Mouse (Mus musculus) activated CD4-positive, CD25-positive, alpha-beta regulatory T cell, adult 4 months (primary cell): ENCODE data around the gene Susd6. TPM values are rescaled to one million over a fixed set of nuclear protein-coding genes. Genes with fewer than 3 reads are reported as not detected.
A peak's percentile ranks its signal among the peaks of the same experiment; 100 is the strongest.
"Not testable (repeated sequence)": the region's sequence is repeated elsewhere in the genome, so short reads cannot be mapped to it uniquely, and the experiment has no call there.

Source experiments
- ATAC-seq: one replicate; pipeline ENCODE4 v1.8.0; 2017
- polyA plus RNA-seq, 2 experiments: library from polyadenylated mRNA; unstranded; fragments of 100-300 nt; shearing (Covaris generic); gene quantifications; one replicate each; pipeline ENCODE4 v1.2.1; 2017

The Susd6 gene
- polyA plus RNA-seq, 2 experiments from 2014 or later = 21.8 to 29.4 TPM

GRCm38 (mm10) chr12:80785597-80785996 is 4.7 kb upstream of the Susd6 start:
- no peak for ATAC-seq

- no peak for ATAC-seq
Measured at GRCm38 (mm10) chr12:80786591-80786990, 3.7 kb upstream of the Susd6 start.

GRCm38 (mm10) chr12:80787604-80788003 is 2.7 kb upstream of the Susd6 start:
- ATAC-seq = no peak

GRCm38 (mm10) chr12:80788188-80788587 is 2.1 kb upstream of the Susd6 start:
- ATAC-seq = no peak

GRCm38 (mm10) chr12:80789276-80789675 is 1.0 kb upstream of the Susd6 start:
- not testable (repeated sequence) for ATAC-seq

- ATAC-seq = peak; percentile 25
Measured at GRCm38 (mm10) chr12:80790700-80791570, 625 bp downstream of the Susd6 start.

GRCm38 (mm10) chr12:80791571-80792444 is 1.5 kb downstream of the Susd6 start:
- no peak for ATAC-seq

- peak; percentile 69 for ATAC-seq
Measured at GRCm38 (mm10) chr12:80792867-80793266, 2.6 kb downstream of the Susd6 start.

- no peak for ATAC-seq
Measured at GRCm38 (mm10) chr12:80793535-80793934, 3.2 kb downstream of the Susd6 start.

- ATAC-seq = no peak
Measured at GRCm38 (mm10) chr12:80794522-80794921, 4.2 kb downstream of the Susd6 start.

- no peak for ATAC-seq
Measured at GRCm38 (mm10) chr12:80794935-80795785, 4.8 kb downstream of the Susd6 start.

GRCm38 (mm10) chr12:80798271-80798670 is 8.0 kb downstream of the Susd6 start:
- no peak for ATAC-seq

GRCm38 (mm10) chr12:80800156-80800555 is 9.8 kb downstream of the Susd6 start:
- no peak for ATAC-seq

- no peak for ATAC-seq
Measured at GRCm38 (mm10) chr12:80801443-80801842, 11.1 kb downstream of the Susd6 start.

GRCm38 (mm10) chr12:80803924-80804323 is 13.6 kb downstream of the Susd6 start:
- no peak for ATAC-seq

GRCm38 (mm10) chr12:80804861-80805428 is 14.6 kb downstream of the Susd6 start:
- peak; percentile 46 for ATAC-seq

GRCm38 (mm10) chr12:80807451-80808085 is 17.3 kb downstream of the Susd6 start:
- ATAC-seq = no peak

GRCm38 (mm10) chr12:80810005-80810404 is 19.7 kb downstream of the Susd6 start:
- ATAC-seq = no peak

GRCm38 (mm10) chr12:80811646-80812509 is 21.6 kb downstream of the Susd6 start:
- ATAC-seq = no peak

GRCm38 (mm10) chr12:80812510-80812820 is 22.2 kb downstream of the Susd6 start:
- ATAC-seq = no peak

- ATAC-seq = no peak
Measured at GRCm38 (mm10) chr12:80813456-80813855, 23.1 kb downstream of the Susd6 start.
